Mouse (Mus musculus) heart, adult 9 months (tissue): ENCODE results near the gene Wwox.

Experiments used
- DNase-seq, 2 experiments: peaks; one replicate each; pipeline ENCODE4 v3.0.0; 2022; ENCODE audit warnings: low spot score in 2 of 2

Gene Wwox

GRCm38 (mm10) chr8:115024062-115024461 is 584.6 kb downstream of the Wwox start:
- DNase-seq: no peak

GRCm38 (mm10) chr8:115025390-115026098 is 586.1 kb downstream of the Wwox start:
- DNase-seq: no peak

- no peak for DNase-seq
Observed at GRCm38 (mm10) chr8:115026201-115026600, 586.7 kb downstream of the Wwox start.

GRCm38 (mm10) chr8:115033194-115033593 is 593.7 kb downstream of the Wwox start:
- no peak for DNase-seq

- no peak for DNase-seq
Observed at GRCm38 (mm10) chr8:115036016-115036415, 596.6 kb downstream of the Wwox start.

GRCm38 (mm10) chr8:115038426-115038825 is 599.0 kb downstream of the Wwox start:
- DNase-seq: no peak

GRCm38 (mm10) chr8:115045746-115046145 is 606.3 kb downstream of the Wwox start:
- no peak for DNase-seq

GRCm38 (mm10) chr8:115046496-115046895 is 607.0 kb downstream of the Wwox start:
- DNase-seq: no peak

GRCm38 (mm10) chr8:115058193-115058835 is 618.9 kb downstream of the Wwox start:
- DNase-seq: no peak

- no peak for DNase-seq
Observed at GRCm38 (mm10) chr8:115063623-115064022, 624.2 kb downstream of the Wwox start.

GRCm38 (mm10) chr8:115064691-115065090 is 625.2 kb downstream of the Wwox start:
- DNase-seq: no peak

- DNase-seq: no peak
Observed at GRCm38 (mm10) chr8:115065386-115065785, 625.9 kb downstream of the Wwox start.

GRCm38 (mm10) chr8:115066550-115067058 is 627.1 kb downstream of the Wwox start:
- no peak for DNase-seq

- no peak for DNase-seq
Observed at GRCm38 (mm10) chr8:115068723-115069122, 629.3 kb downstream of the Wwox start.

- no peak for DNase-seq
Observed at GRCm38 (mm10) chr8:115070225-115070624, 630.8 kb downstream of the Wwox start.

GRCm38 (mm10) chr8:115071231-115071630 is 631.8 kb downstream of the Wwox start:
- no peak for DNase-seq

GRCm38 (mm10) chr8:115078296-115078695 is 638.8 kb downstream of the Wwox start:
- no peak for DNase-seq

- DNase-seq: no peak
Observed at GRCm38 (mm10) chr8:115081302-115082207, 642.1 kb downstream of the Wwox start.

- DNase-seq: no peak
Observed at GRCm38 (mm10) chr8:115088162-115088561, 648.7 kb downstream of the Wwox start.

GRCm38 (mm10) chr8:115089744-115090143 is 650.3 kb downstream of the Wwox start:
- DNase-seq: no peak

GRCm38 (mm10) chr8:115090202-115090601 is 650.7 kb downstream of the Wwox start:
- no peak for DNase-seq

- DNase-seq: no peak
Observed at GRCm38 (mm10) chr8:115095548-115095947, 656.1 kb downstream of the Wwox start.
